Mouse (Mus musculus) monocyte, adult 5-6 weeks (primary cell): ENCODE data around the gene Xrcc6. TPM values are rescaled to one million over a fixed set of nuclear protein-coding genes. Genes with fewer than 3 reads are reported as not detected.

ENCODE experiments used
- ATAC-seq: fragments of 153-309, 156-312 bp; replicated peaks from 2 replicates; pipeline ENCODE4 v1.8.0; 2017; ENCODE audit warnings: mild to moderate bottlenecking; ENCODE audit not compliant: low TSS enrichment, insufficient number of reproducible peaks, severe bottlenecking, poor library complexity, low FRiP score
- total RNA-seq: library from RNA; stranded (forward); fragments of 200-1000, 200-491, 200-594 nt; gene quantifications from 3 replicates; pipeline ENCODE4 v1.2.3, GENCODE M21; 2017

The Xrcc6 gene
- 37.3 to 62.6 TPM (median 61.9 TPM) in 3 replicates for total RNA-seq

DNA sequence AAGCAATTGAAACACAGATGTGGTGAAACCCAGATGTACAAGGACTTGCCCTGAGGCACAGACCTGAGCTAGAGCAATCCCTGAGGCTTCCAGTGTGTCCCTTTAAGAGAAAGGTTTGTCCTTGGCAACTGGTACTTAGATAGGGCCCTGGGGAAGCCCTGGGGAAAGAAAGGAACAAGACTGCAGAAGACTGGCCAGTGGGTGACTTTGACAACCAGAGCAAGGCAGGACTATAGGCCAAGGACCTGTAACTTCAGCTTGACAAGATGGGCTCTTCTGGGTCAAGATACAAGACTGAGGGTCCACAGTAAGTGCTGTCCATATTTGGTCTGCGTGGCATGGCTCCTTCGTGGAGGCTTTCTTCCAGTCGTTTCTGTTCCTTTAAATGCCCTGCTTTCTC lies at the start of gene Xrcc6:
Gene Xrcc6, plus strand, starts transcription at position 190 of the 400 bp plus-strand sequence.
- ATAC-seq, result no peak

DNA sequence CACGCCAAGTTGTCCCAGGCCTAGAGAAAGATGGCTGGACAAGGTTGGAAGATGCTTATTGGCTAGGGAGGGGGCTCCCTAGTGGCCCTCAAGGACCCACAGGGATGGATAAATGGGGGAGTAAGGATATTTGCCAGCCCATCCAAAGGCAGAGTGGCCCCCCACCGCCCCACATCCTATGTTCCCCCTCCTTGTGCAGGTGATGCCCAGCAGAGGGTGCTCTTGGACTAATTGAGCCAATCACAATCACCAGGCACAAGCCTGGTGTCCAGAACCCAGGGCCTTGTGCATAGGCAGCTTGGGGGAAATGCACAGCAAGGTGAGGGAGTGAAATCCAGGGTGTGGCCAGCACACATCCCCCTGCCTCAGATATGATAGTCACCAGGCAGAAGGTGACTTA lies 49.4 kb upstream of the Xrcc6 start:
- no peak for ATAC-seq

DNA sequence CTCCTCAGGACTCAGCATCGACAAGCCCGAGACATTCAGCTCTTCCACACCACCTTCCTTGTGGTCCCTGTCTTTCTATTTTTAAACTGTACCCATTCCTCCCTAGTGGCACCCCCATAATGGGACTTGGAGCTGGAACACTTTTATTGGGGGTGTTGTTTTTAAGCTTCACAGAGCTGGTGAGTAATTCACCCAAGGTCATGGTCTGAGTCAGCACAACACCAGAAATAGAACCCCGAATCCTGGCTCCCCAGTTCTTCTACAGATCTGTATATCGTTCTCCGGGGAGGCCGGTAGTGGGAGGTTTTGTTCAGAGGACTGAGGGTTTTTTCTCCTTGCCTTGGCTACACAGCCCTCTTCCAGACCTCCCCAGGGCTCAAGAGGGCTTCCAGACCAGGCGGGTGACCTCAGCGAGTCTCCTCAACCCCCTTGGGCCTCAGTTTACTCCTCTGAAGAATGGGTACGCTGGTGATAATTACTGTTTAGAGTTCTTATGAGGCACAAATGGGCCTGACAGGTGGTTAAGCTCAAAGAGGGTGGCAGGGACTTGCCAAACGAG lies 48.4 kb upstream of the Xrcc6 start:
- no peak for ATAC-seq

DNA sequence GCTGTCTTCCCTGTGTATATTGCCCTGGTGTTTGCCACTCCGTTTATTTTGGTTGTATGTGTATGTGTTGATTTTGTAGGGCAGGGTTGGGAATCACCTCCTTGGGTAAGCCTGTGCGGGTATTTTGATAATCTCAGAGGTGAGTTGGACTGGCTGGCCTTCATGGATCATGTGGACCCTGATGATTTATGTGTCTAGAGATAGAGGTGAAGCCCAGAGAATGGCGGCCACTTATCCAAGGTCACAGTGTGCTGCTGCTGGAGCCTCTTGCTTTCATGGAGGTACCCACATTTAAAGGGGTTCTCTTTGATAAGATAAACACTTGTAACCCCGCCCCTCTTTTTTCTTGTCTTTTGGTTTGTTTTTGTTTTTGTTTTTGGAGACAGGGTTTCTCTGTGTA lies 47.9 kb upstream of the Xrcc6 start:
- ATAC-seq, result no peak

DNA sequence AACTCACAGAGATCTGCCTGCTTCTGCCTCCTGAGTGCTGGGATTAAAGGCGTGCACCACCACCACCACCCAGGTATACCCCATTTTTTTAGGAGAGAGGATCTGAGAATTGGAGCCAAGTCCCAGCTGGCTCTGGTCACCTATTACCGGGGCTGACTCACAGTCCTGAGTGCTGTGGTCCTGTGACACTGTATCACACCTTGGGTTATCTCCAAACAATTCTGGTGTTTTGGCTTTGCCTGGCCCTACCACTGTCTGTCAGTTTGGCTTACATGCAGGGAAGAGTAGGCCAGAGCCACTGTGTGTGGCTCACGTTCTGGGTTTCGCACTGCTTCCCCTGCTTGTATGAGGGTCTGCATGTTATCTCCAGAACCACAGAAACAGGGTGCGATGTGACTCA lies 47.4 kb upstream of the Xrcc6 start:
- no peak for ATAC-seq

DNA sequence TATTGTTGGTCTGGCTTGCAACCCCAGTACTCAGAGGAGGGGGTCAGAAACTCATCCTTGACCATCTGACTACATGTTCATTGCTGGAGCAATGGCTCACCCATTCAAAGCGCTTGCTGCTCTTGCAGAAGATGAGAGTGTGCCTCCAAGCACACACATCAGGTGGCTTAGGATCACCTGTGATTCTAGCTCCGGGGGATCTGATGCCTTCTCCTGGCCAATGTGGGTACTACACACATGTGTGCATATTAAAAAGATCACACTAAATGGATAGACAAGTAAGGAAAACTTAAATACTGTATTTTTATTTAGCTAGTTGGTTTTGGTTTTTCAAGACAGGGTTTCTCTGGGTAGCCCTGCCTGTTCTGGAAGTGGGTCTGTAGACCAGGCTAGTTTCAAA lies 46.6 kb upstream of the Xrcc6 start:
- no peak for ATAC-seq

DNA sequence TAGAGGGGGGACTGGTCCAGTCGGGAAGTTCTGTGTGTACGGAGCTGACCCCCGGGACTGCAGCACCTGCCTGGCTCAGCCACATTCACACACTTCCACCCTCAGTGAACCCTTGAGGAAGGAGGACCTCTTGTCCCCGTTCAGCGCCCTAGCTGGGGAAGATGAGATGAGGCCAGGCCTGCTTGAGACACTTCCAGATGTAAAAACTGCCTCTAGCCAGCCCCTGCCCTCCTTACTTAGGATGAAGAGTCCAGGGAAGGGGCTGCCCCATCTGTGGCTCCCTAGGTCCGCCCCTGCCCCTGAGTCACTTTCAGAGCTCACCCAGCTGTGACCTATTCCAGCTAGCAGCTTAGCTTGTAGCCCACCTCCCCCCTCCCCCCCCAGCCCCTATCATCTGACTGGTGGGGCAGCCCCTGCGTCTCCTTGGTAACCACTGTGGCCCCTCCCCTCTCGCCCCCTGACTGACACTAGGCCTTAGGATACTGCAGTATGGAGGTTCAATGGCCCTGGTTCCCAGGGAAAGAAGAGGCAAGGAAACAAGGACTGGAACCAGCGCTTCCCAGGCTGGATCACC lies 44.4 kb upstream of the Xrcc6 start:
- no peak for ATAC-seq

DNA sequence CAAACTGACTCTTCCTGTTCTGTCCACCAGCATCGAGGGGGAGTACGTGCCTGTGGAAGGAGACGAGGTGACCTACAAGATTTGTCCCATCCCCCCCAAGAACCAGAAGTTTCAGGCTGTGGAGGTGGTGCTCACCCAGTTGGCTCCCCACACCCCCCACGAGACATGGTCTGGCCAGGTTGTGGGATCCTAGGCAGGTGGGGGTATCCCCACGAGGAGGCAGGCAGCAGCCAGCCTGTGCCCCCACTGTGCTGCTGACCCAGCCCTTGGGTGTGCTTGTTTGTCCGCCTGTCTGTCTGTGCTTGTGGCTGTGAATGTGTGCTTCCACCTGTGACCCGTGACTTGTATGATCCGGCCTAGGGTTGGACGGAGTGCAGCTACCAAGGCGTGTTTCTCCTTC lies 38.6 kb upstream of the Xrcc6 start:
- ATAC-seq, result no peak

DNA sequence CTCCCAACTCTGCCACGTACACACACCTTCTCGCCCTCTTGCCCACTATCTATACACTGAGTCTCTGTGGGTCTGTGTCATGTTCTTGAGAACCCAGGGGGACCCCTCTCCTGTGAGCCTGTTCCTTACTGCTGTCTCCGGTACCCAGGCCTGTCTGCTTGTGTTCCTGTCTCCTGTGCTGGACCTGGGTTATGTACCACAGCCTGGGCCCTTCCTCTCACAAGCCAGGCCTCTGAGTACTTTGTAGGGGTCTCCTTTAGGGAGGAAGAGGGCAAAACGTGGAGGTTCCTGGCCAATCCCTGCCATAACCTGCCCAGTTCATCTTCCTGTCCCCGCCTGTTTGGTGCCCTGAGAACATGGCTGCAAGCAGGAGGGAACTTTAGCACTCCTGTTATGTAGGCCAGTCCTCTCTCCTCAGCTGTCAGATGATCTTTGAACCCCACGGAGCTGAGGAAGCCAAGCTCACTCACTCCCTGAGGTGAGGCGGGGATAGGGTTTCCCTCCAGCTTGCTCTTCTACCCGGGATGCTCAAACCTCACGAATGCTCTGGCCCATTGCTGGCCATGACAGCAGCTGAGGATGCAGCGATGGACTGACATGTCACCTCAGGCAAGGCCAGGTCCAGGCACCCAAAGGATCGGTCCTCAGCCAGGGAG lies 38.0 kb upstream of the Xrcc6 start:
- ATAC-seq, result no peak

DNA sequence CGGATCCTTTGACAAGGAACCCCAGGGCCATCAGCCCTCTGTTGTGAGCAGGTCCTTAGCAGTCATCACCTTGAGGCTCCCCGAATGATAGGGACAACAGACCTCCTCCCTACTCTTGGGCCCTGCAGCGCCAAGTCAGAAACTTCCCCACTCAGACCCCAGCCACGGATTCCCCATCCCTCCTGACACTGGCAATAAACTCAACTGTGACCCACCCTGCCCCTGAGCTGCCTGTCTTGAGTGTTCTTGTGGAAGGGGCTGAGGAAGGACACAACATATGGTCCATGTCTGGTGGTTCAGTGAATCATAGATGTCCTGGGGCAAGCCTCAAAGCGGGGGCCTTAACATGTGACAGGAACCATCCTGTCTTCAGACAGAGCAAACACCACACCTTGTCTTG lies 36.9 kb upstream of the Xrcc6 start:
- ATAC-seq, result no peak

DNA sequence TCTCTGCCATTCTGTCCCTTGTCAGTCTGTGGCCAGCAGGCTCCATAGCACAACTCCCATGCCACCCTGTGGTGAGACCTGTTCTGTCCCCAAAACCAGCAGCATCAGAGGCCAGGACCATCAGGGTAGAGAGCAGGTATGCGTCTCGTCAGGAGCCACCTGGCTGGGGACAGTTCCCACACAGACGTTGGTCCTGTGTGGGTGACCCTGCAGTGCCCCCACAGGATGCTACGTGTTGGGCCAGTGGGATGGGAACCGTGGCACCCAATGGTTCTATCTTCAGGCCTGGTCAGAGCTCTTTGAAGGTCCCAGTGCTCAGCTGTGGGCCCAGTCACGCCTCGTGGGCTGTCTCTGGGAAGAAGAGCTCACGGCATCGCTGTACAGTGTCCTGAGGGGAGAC lies 36.5 kb upstream of the Xrcc6 start:
- ATAC-seq, result no peak

DNA sequence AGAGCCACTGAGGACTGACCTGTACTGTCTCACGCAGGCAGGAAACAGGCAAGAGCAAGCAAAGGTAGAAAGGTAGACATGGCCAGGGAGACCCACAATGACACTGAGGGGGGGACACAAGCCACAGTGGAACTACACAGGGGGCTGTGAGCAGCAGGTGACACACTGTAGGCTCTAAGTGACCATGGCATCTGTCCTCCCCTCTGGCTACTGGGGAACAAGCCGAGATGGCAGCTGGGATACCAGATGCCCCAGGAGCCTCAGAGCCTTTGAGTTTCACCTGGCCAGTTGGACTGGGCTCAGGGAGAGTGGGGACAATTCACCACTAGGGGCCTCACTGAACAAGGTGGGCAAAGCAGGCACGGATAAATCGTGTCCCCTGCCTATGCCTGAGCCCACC lies 35.3 kb upstream of the Xrcc6 start:
- ATAC-seq, result no peak

DNA sequence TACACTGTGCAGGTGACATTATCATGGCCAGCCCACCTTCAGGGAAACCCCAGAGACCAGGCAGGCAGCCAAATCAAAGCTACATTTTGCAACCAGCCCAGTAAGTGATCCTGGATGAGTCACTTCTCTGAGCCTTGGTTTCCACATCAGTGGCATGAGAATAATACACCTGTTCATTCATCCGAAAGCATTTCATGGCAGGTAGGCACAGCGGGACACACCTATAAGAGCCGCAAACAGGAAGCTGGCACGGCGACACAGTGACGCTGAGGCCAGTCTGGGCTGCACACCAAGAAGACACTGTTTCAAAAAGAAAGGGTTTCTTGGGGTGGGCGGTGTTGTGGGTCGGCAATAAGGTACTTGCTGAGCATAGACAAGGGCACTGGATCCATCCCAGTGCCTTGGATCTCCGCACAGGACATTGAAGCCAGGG lies 33.5 kb upstream of the Xrcc6 start:
- no peak for ATAC-seq

DNA sequence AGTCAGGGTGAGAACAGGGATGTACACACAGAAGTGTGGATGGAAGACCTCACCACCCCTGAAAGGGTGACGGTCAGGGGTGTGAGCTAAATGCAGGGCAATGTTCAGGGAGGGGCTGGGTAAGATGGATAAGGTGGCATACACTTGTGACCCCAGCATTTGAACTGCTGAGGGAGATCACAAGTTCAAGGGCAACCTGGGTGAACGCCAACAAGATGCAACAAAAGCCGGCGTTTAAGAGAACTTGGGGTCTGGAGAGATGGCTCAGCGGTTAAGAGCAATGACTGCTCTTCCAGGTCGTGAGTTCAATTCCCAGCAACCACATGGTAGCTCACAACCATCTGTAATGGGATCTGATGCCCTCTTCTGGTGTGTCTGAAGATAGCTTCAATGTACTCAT lies 32.9 kb upstream of the Xrcc6 start:
- no peak for ATAC-seq

DNA sequence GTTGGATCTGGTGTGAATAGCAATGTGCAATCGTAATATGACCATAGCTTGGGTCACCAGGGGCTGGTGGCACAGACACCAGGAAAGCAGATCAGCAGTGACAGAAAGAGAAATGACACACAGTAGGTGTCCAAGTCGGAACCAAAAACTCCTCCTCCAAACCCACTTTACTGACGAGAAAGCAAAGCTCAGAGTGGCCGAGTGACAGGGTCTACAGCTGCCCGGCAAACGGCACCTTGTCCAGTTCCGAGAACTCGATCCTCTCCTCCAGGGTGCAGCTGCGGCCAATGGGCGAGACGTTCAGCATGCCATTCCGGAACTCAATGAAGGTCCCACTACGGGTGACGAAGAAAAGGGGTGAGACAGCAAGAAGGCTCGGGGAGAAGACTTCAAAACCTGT lies 32.2 kb upstream of the Xrcc6 start:
- ATAC-seq, result no peak

DNA sequence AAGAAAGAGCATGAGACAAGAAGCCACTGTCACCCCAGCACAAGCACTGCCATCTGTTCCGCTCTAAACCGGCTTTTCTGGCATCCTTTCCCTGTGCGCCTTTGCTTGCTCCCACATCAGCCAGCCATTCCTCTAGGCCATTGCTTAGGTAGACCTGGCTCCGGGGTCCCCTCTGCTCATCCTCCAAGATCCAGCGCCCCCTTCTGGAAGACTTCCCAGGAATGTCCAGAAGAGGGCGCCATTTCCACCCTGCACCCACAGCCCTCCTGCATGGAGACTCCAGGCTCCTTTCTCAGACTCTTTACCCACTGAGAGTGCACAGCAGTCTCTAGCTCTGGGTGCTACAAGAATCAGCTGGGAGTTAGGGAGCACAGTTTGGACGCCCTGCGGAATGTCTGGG lies 31.2 kb upstream of the Xrcc6 start:
- no peak for ATAC-seq

DNA sequence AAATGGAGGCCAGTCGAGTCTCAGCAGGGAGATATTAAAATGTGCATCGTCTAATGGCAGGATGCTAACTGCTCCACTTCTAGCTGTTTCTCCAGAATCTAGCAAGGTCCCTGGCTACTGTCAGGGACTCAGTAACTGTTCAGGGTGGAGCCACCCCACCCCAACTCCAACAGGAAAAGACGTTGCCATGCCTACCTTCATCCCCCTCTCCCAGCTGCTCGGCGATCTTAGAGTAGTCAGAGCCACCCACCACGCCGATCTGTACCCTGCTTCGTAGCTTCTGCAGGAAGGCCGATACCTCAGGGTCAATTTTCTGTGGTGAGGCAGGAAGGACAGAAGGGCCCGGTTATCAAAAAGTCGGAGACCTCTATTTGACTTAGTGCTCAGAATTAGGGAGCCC lies 30.0 kb upstream of the Xrcc6 start:
- no peak for ATAC-seq

DNA sequence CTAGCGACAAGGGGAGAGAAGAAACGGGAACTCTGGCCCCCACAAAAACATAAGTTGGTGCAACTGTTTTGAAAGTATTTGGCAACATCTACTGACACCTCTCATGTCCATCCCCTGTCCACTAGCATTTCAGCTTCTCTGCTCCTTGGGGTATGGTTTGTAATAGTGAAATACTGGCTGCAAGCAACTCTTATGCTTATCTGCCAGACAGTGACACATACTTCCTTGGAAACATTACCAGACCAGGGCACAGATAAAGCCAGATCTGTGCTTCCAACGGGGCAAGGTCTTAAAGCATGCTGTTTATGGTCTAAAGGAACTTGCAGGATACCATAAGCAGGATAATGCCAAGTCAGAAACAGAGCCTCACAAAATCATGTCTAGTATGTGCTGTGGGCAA lies 28.7 kb upstream of the Xrcc6 start:
- ATAC-seq, result no peak

DNA sequence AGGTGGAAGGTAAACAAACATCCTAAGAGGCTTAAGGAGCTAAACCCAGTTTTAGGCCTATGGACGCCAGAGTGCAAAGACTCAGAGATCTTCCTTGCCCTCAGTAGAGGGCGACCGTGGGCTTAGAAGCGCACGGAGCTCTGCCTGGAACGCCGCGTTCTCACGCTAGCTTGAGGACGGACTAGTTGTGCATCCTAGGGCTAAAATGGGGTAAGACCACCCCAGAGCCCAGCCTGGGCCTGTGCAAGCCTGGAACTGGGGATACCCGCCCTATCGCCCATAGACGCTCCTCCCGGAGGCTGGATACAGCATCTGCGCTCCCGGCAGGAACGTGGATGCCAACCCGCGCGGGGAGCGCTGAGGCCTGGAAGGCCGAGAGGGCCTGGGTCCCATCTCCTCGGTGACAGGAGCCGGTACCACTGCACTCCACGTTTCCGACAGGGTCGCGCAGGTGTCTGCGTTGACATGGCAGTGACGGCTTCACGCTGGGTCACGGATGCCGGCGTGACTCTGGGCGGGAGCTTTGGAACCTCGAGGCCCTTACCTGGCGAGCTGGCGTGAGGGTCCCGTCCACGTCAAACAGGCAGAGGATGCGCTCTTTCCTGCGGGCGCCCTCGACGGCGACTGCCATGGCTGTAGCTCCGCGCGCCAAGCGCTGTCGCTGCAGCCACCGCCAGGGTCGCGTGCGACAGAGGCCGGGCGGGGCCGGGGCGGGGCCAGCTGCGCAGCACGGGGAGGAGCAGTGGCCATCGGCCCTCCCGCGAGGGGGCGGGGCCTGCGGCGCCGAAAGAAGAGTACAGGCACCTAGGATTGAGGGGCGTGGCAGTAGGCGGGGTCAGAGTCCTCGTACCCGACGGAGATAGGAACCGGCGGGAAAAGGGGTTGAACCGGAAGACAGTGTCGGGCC lies 27.2 kb upstream of the Xrcc6 start, which contains the start of gene Pmm1:
Gene Pmm1, minus strand, starts transcription at position 760 of the 907 bp plus-strand sequence.
- peak; percentile 96 for ATAC-seq

DNA sequence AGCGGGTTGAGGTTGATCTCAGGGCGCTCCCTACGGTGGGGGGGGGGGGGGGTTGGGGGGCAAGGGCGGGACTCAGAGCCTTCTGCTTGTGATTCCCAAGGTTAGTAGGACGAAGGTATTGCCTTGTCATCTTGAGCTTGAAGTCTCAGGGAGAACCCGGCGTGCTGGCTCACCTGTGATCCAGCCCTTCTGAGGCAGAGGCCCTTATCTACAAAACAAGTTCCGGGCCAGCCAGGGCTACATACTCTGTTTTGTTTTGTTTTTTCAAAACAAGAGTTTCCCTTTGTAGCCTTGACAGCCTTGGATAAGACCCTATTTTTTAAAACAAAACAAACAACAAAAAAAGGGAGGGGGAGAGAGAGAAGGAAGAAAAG lies 26.6 kb upstream of the Xrcc6 start:
- no peak for ATAC-seq
